Mouse (Mus musculus) embryonic facial prominence, embryonic 14.5 days (tissue): ENCODE results near the gene Dnajc3. TPM values are rescaled to one million over a fixed set of nuclear protein-coding genes. Genes with fewer than 3 reads are reported as not detected.

Experiments
- ATAC-seq: fragments of 200-750 bp; cut with Nextera tagmentation; 2 replicates; pipeline ENCODE4 v1.8.0; 2017; ENCODE audit warnings: low read depth, moderate number of reproducible peaks, moderate TSS enrichment
- DNase-seq: peaks from one replicate; pipeline ENCODE4 v3.0.0-alpha.2; 2015; ENCODE audit warnings: low spot score
- H3K27ac ChIP-seq: fragments of 300-500 bp; sonication (generic); replicated peaks from 2 replicates; pipeline ENCODE4 v1.5.1; 2014; ENCODE audit warnings: low read depth, mild to moderate bottlenecking, low read length, moderate library complexity
- H3K27me3 ChIP-seq: fragments of 300-500 bp; sonication (generic); replicated peaks from 2 replicates; pipeline ENCODE4 v1.6.1; 2014; ENCODE audit warnings: low read length; ENCODE audit not compliant: control insufficient read depth, insufficient read depth
- H3K36me3 ChIP-seq: fragments of 300-500 bp; sonication (generic); 2 replicates; pipeline ENCODE4 v1.6.1; 2014; ENCODE audit warnings: low read length, mixed read lengths; ENCODE audit not compliant: control insufficient read depth, insufficient read depth
- H3K4me1 ChIP-seq: fragments of 300-500 bp; sonication (generic); 2 replicates; pipeline ENCODE4 v1.6.1; 2014; ENCODE audit warnings: antibody characterized with exemption, low read length; ENCODE audit not compliant: control insufficient read depth, insufficient read depth
- H3K4me2 ChIP-seq: fragments of 300-500 bp; sonication (generic); 2 replicates; pipeline ENCODE4 v1.6.1; 2014; ENCODE audit warnings: low read depth, mild to moderate bottlenecking, low read length, moderate library complexity, mixed read lengths
- H3K4me3 ChIP-seq: fragments of 300-500 bp; sonication (generic); 2 replicates; pipeline ENCODE4 v1.5.1; 2014; ENCODE audit warnings: low read depth, mild to moderate bottlenecking, low read length
- H3K9ac ChIP-seq: fragments of 300-500 bp; sonication (generic); 2 replicates; pipeline ENCODE4 v1.6.1; 2014; ENCODE audit warnings: low read depth, mild to moderate bottlenecking, low read length, moderate library complexity, mixed read lengths
- H3K9me3 ChIP-seq: fragments of 300-500 bp; sonication (generic); 2 replicates; pipeline ENCODE4 v1.6.1; 2016; ENCODE audit warnings: low read length; ENCODE audit not compliant: control insufficient read depth
- WGBS: fragments of 180-500 bp; shearing (Covaris S2); extraction: QIAGEN DNeasy Blood & Tissue Kit; methylation state at CpG from one replicate; pipeline ENCODE4 v1.1.7; 2014; 5-methylcytosine and 5-hydroxymethylcytosine counted together
- polyA plus RNA-seq: library from polyadenylated mRNA; unstranded; fragments of >200 nt; fragmentation: Nextera tagmentation; extraction: Ambion mirVana; gene quantifications from 2 replicates; pipeline ENCODE4 v1.2.1, GENCODE M21; 2014

The Dnajc3 gene
- polyA plus RNA-seq, 1 experiment from 2014 or later = 54.2 TPM

DNA sequence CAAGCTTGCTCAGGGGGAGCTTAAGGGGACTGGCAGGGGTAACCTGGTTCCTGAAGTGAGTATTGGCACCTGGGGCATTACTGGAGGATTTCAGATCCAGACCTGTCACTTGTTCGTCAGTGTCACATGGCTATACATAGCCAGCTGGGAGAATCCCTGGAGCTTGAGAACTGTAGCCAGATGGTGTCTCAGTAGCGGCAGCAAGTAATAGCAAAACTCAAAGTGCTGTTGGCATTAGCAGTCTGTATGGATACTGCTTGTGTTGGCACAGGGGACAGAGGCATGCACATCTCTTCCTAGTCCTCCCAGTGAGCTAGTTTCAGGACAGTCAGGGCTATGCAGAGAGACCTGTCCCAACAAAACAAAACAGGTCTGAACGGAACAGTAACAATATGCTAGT, 20.2 kb downstream of the Dnajc3 start:
- ATAC-seq (no peak), DNase-seq (no peak)
- no peak overlapping the region for H3K27ac ChIP-seq
- 87% methylated on average over 3 of the region's 3 CpGs for WGBS
- no peaks in the 10 kb centered on the region for H3K9me3 ChIP-seq
- peaks cover 72% of the 10 kb centered on the region for H3K36me3 ChIP-seq
- H3K4me3 ChIP-seq = no peak overlapping the region
- H3K4me2 ChIP-seq = no peak overlapping the region
- no peaks in the 10 kb centered on the region for H3K27me3 ChIP-seq
- H3K4me1 ChIP-seq = no peaks in the 10 kb centered on the region
- H3K9ac ChIP-seq = no peak overlapping the region

DNA sequence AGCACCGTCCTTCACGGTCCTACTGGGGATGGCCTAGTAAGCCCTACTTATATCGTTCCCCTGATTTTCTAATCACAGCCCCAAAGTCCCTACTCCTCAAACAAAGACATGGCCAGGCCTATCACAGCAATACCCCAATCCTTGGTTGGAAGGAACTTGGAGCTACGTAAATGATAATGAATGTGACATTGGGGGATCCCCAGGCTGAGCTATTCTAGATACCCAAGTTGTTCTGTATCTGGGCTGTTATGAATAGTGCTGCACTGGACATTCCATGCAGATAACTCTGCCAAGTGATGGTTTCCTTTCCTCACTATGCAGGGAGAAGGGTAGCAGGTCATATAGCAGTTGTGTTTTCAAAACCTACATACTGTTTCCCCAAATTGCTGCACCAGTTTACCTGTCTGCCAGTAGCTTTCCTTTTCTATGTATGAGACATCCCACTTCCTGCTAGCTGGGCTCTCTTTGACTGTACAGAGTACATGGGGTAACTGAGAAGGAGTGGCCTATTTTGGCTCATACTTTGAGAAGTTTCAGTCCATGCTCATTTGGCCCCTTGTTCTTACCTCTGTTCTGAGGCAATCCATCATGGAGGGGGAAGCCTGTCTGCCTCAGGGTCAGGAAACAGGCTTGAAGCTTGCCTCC, 27.7 kb downstream of the Dnajc3 start:
- no peak overlapping the region for H3K27ac ChIP-seq
- no peaks in the 10 kb centered on the region for H3K27me3 ChIP-seq
- no peak overlapping the region for H3K4me2 ChIP-seq
- no peaks in the 10 kb centered on the region for H3K9me3 ChIP-seq
- peaks cover 42% of the 10 kb centered on the region for H3K36me3 ChIP-seq
- ATAC-seq = no peak
- 97% methylated on average over 4 of the region's 4 CpGs for WGBS
- no peak for DNase-seq
- no peak overlapping the region for H3K9ac ChIP-seq
- H3K4me3 ChIP-seq = no peak overlapping the region
- no peaks in the 10 kb centered on the region for H3K4me1 ChIP-seq

DNA sequence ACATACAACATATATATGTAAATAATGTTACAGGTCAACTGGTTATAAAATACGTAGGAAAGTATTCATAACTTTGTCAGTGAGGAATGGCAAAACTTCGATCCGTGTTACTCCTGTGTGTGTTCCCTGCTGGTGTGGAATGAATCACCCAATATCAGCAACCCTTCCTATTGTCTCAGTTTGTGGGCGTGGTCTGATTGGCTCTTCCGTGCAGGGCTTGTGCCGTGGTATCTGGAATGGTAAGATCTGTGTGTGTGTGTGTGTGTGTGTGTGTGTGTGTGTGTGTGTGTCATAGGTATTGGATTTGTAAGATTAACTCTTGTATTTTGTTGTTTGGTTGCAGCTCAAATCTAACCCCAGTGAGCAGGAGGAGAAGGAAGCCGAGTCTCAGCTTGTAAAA, 29.9 kb downstream of the Dnajc3 start:
- ATAC-seq = no peak
- no peak overlapping the region for H3K4me2 ChIP-seq
- DNase-seq = no peak
- no peak overlapping the region for H3K9ac ChIP-seq
- 91% methylated on average over 7 of the region's 7 CpGs for WGBS
- no peaks in the 10 kb centered on the region for H3K4me1 ChIP-seq
- H3K27ac ChIP-seq = no peak overlapping the region
- H3K4me3 ChIP-seq = no peak overlapping the region
- H3K36me3 ChIP-seq = peaks cover 40% of the 10 kb centered on the region
- H3K9me3 ChIP-seq = no peaks in the 10 kb centered on the region
- no peaks in the 10 kb centered on the region for H3K27me3 ChIP-seq

- Histone ChIP-seq H3K27me3 (no peaks in the 10 kb centered on the region), H3K36me3 (peaks cover 80% of the 10 kb centered on the region), H3K4me2 (no peak overlapping the region), H3K9ac (no peak overlapping the region), H3K9me3 (no peaks in the 10 kb centered on the region), H3K4me1 (no peaks in the 10 kb centered on the region), H3K27ac (no peak overlapping the region), H3K4me3 (no peak overlapping the region)
- ATAC-seq = no peak
- no peak for DNase-seq
- WGBS = 95% methylated on average over 6 of the region's 6 CpGs
These were observed 34.5 kb downstream of the Dnajc3 start for GRCm38 (mm10) chr14:118972268-118972667.

- H3K27ac ChIP-seq = no peak overlapping the region
- H3K27me3 ChIP-seq = no peaks in the 10 kb centered on the region
- ATAC-seq = no peak
- no peaks in the 10 kb centered on the region for H3K9me3 ChIP-seq
- H3K4me1 ChIP-seq = no peaks in the 10 kb centered on the region
- no peak overlapping the region for H3K9ac ChIP-seq
- DNase-seq = no peak
- H3K4me2 ChIP-seq = no peak overlapping the region
- no peak overlapping the region for H3K4me3 ChIP-seq
- peaks cover 79% of the 10 kb centered on the region for H3K36me3 ChIP-seq
- WGBS = 76% methylated on average over 8 of the region's 8 CpGs
These were observed 39.5 kb downstream of the Dnajc3 start for GRCm38 (mm10) chr14:118977136-118977816.

GRCm38 (mm10) chr14:118979571-118980325, 42.0 kb downstream of the Dnajc3 start:
- Histone ChIP-seq H3K4me1 (no peaks in the 10 kb centered on the region), H3K27ac (no peak overlapping the region), H3K27me3 (no peaks in the 10 kb centered on the region), H3K9ac (no peak overlapping the region), H3K4me2 (no peak overlapping the region), H3K9me3 (no peaks in the 10 kb centered on the region), H3K36me3 (peaks cover 77% of the 10 kb centered on the region), H3K4me3 (no peak overlapping the region)
- DNase-seq (no peak), ATAC-seq (no peak)
- WGBS = 85% methylated on average over 7 of the region's 7 CpGs

GRCm38 (mm10) chr14:118980358-118980757, 42.6 kb downstream of the Dnajc3 start:
- no peaks in the 10 kb centered on the region for H3K27me3 ChIP-seq
- H3K4me3 ChIP-seq = no peak overlapping the region
- H3K9me3 ChIP-seq = no peaks in the 10 kb centered on the region
- peaks cover 72% of the 10 kb centered on the region for H3K36me3 ChIP-seq
- no peak overlapping the region for H3K4me2 ChIP-seq
- no peaks in the 10 kb centered on the region for H3K4me1 ChIP-seq
- H3K9ac ChIP-seq = no peak overlapping the region
- no peak for ATAC-seq
- 79% methylated on average over 5 of the region's 5 CpGs for WGBS
- DNase-seq = no peak
- H3K27ac ChIP-seq = no peak overlapping the region

GRCm38 (mm10) chr14:118980890-118981289, 43.1 kb downstream of the Dnajc3 start:
- Histone ChIP-seq H3K36me3 (peaks cover 72% of the 10 kb centered on the region), H3K4me3 (no peak overlapping the region), H3K27ac (no peak overlapping the region), H3K9me3 (no peaks in the 10 kb centered on the region), H3K9ac (no peak overlapping the region), H3K4me2 (no peak overlapping the region), H3K27me3 (no peaks in the 10 kb centered on the region), H3K4me1 (no peaks in the 10 kb centered on the region)
- WGBS = 84% methylated on average over 8 of the region's 8 CpGs
- DNase-seq = no peak
- no peak for ATAC-seq
